Mouse (Mus musculus): ENCODE results near the gene Mns1.
"Not testable (repeated sequence)": the region's sequence is repeated elsewhere in the genome, so short reads cannot be mapped to it uniquely, and the experiment has no call there.

Gene Mns1

GRCm38 (mm10) chr9:72427861-72428260 is 9.9 kb upstream of the Mns1 start:
- DNase-seq (ENCODE audit: low read depth), result no peak

- DNase-seq (ENCODE audit: low read depth), result no peak
Measured at GRCm38 (mm10) chr9:72434876-72435275, 2.9 kb upstream of the Mns1 start.

- DNase-seq (ENCODE audit: low read depth), result no peak
Measured at GRCm38 (mm10) chr9:72438749-72439148, 938 bp downstream of the Mns1 start.

- no peak for DNase-seq (ENCODE audit: low read depth)
Measured at GRCm38 (mm10) chr9:72440358-72440757, 2.5 kb downstream of the Mns1 start.

- no peak for DNase-seq (ENCODE audit: low read depth)
Measured at GRCm38 (mm10) chr9:72440948-72441926, 3.4 kb downstream of the Mns1 start.

GRCm38 (mm10) chr9:72441927-72442715 is 4.3 kb downstream of the Mns1 start:
- DNase-seq (ENCODE audit: low read depth), result no peak

GRCm38 (mm10) chr9:72448026-72448425 is 10.2 kb downstream of the Mns1 start:
- peak; percentile 81 for DNase-seq (ENCODE audit: low read depth)

- peak; percentile 81 for DNase-seq (ENCODE audit: low read depth)
Measured at GRCm38 (mm10) chr9:72449367-72449766, 11.6 kb downstream of the Mns1 start.

- no peak for DNase-seq (ENCODE audit: low read depth)
Measured at GRCm38 (mm10) chr9:72449841-72450240, 12.0 kb downstream of the Mns1 start.

- DNase-seq (ENCODE audit: low read depth), result no peak
Measured at GRCm38 (mm10) chr9:72450363-72450762, 12.6 kb downstream of the Mns1 start.

- no peak for DNase-seq (ENCODE audit: low read depth)
Measured at GRCm38 (mm10) chr9:72451111-72451510, 13.3 kb downstream of the Mns1 start.

- not testable (repeated sequence) for DNase-seq (ENCODE audit: low read depth)
Measured at GRCm38 (mm10) chr9:72454281-72454680, 16.5 kb downstream of the Mns1 start.

GRCm38 (mm10) chr9:72456374-72456773 is 18.6 kb downstream of the Mns1 start:
- DNase-seq (ENCODE audit: low read depth), result no peak

- peak; percentile 87 for DNase-seq (ENCODE audit: low read depth)
Measured at GRCm38 (mm10) chr9:72458233-72458632, 20.4 kb downstream of the Mns1 start.

GRCm38 (mm10) chr9:72459703-72460102 is 21.9 kb downstream of the Mns1 start:
- no peak for DNase-seq (ENCODE audit: low read depth)

GRCm38 (mm10) chr9:72460767-72461166 is 23.0 kb downstream of the Mns1 start:
- DNase-seq (ENCODE audit: low read depth), result no peak

- DNase-seq (ENCODE audit: low read depth), result no peak
Measured at GRCm38 (mm10) chr9:72462427-72462826, 24.6 kb downstream of the Mns1 start.

- peak; percentile 69 for DNase-seq (ENCODE audit: low read depth)
Measured at GRCm38 (mm10) chr9:72464806-72465205, 27.0 kb downstream of the Mns1 start.

- DNase-seq (ENCODE audit: low read depth), result peak; percentile 93
Measured at GRCm38 (mm10) chr9:72465754-72466181, 28.0 kb downstream of the Mns1 start.

GRCm38 (mm10) chr9:72467551-72468407 is 30.0 kb downstream of the Mns1 start:
- DNase-seq (ENCODE audit: low read depth), result peak; percentile 84

- DNase-seq (ENCODE audit: low read depth), result no peak
Measured at GRCm38 (mm10) chr9:72468616-72469015, 30.8 kb downstream of the Mns1 start.

- DNase-seq (ENCODE audit: low read depth), result no peak
Measured at GRCm38 (mm10) chr9:72469851-72470250, 32.0 kb downstream of the Mns1 start.
